Mouse (Mus musculus): ENCODE measurements at regions not wholly inside any gene's neighbourhood (a gene's known extent, or its start where the extent isn't known, plus 50 kb on each side); places are given as distances from the start of the nearest gene placed in this dataset.

GRCm38 (mm10) chr17:51526464-51526863 lies 306.6 kb downstream of the Satb1 start:
- H3K4me3 ChIP-seq = no peak overlapping the region
- H3K4me2 ChIP-seq (replicated peaks) = no peak overlapping the region
- no peak overlapping the region for H3K9ac ChIP-seq
- no peak overlapping the region for H3K27ac ChIP-seq
- WGBS = 39% methylated on average over 5 of the region's 5 CpGs
- H3K9me3 ChIP-seq = no peaks in the 10 kb centered on the region
- ATAC-seq (ENCODE audit: low FRiP score, low read depth) = no peak
- no peaks in the 10 kb centered on the region for H3K4me1 ChIP-seq
- H3K36me3 ChIP-seq = no peaks in the 10 kb centered on the region
- H3K27me3 ChIP-seq = 0 out of 2 replicates have a peak, but pooled peaks cover 5% of the 10 kb centered on the region

GRCm38 (mm10) chr17:51526021-51526420 lies 307.1 kb downstream of the Satb1 start:
- Histone ChIP-seq H3K4me2 (replicated peaks) (no peak overlapping the region), H3K36me3 (no peaks in the 10 kb centered on the region), H3K27me3 (0 out of 2 replicates have a peak, but pooled peaks cover 5% of the 10 kb centered on the region), H3K27ac (no peak overlapping the region), H3K4me3 (no peak overlapping the region), H3K9ac (no peak overlapping the region), H3K9me3 (no peaks in the 10 kb centered on the region), H3K4me1 (no peaks in the 10 kb centered on the region)
- ATAC-seq (ENCODE audit: low FRiP score, low read depth) = no peak
- 57% methylated on average over 4 of the region's 4 CpGs for WGBS

- Histone ChIP-seq H3K9me3 (no peaks in the 10 kb centered on the region), H3K9ac (no peak overlapping the region), H3K27ac (no peak overlapping the region), H3K27me3 (0 out of 2 replicates have a peak, but pooled peaks cover 5% of the 10 kb centered on the region), H3K4me1 (no peaks in the 10 kb centered on the region), H3K4me3 (no peak overlapping the region), H3K4me2 (replicated peaks) (no peak overlapping the region), H3K36me3 (no peaks in the 10 kb centered on the region)
- WGBS = 25% methylated on average over 2 of the region's 2 CpGs
- ATAC-seq (ENCODE audit: low FRiP score, low read depth) = no peak
Observed at GRCm38 (mm10) chr17:51525219-51525618, 307.9 kb downstream of the Satb1 start.

GRCm38 (mm10) chr17:51511917-51512316 lies 321.2 kb downstream of the Satb1 start:
- no peak overlapping the region for H3K4me3 ChIP-seq
- no peak overlapping the region for H3K27ac ChIP-seq
- no peaks in the 10 kb centered on the region for H3K4me1 ChIP-seq
- no peaks in the 10 kb centered on the region for H3K9me3 ChIP-seq
- H3K27me3 ChIP-seq = no peaks in the 10 kb centered on the region
- 68% methylated on average over 2 of the region's 2 CpGs for WGBS
- H3K4me2 ChIP-seq (replicated peaks) = no peak overlapping the region
- H3K9ac ChIP-seq = no peak overlapping the region
- ATAC-seq (ENCODE audit: low FRiP score, low read depth) = no peak
- no peaks in the 10 kb centered on the region for H3K36me3 ChIP-seq

GRCm38 (mm10) chr17:51500751-51501150 lies 321.6 kb upstream of the Tbc1d5 start:
- no peak overlapping the region for H3K4me3 ChIP-seq
- H3K9ac ChIP-seq = no peak overlapping the region
- WGBS = 74% methylated on average over 10 of the region's 10 CpGs
- no peak overlapping the region for H3K27ac ChIP-seq
- ATAC-seq (ENCODE audit: low FRiP score, low read depth) = no peak
- H3K36me3 ChIP-seq = no peaks in the 10 kb centered on the region
- no peaks in the 10 kb centered on the region for H3K4me1 ChIP-seq
- no peaks in the 10 kb centered on the region for H3K9me3 ChIP-seq
- no peak overlapping the region for H3K4me2 ChIP-seq (replicated peaks)
- peaks cover 6% of the 10 kb centered on the region for H3K27me3 ChIP-seq

GRCm38 (mm10) chr17:51499541-51499940 lies 320.4 kb upstream of the Tbc1d5 start:
- H3K27ac ChIP-seq = no peak overlapping the region
- no peak for ATAC-seq (ENCODE audit: low FRiP score, low read depth)
- no peak overlapping the region for H3K4me2 ChIP-seq (replicated peaks)
- no peaks in the 10 kb centered on the region for H3K4me1 ChIP-seq
- H3K9ac ChIP-seq = no peak overlapping the region
- H3K36me3 ChIP-seq = no peaks in the 10 kb centered on the region
- WGBS = 77% methylated on average over 2 of the region's 2 CpGs
- no peak overlapping the region for H3K4me3 ChIP-seq
- no peaks in the 10 kb centered on the region for H3K9me3 ChIP-seq
- H3K27me3 ChIP-seq = peaks cover 6% of the 10 kb centered on the region

- no peak overlapping the region for H3K4me3 ChIP-seq
- no peak overlapping the region for H3K27ac ChIP-seq
- no peaks in the 10 kb centered on the region for H3K4me1 ChIP-seq
- no peak for ATAC-seq (ENCODE audit: low FRiP score, low read depth)
- no peaks in the 10 kb centered on the region for H3K9me3 ChIP-seq
- H3K27me3 ChIP-seq = no peaks in the 10 kb centered on the region; the same call in 1 of the 2 replicates
- H3K4me2 ChIP-seq (replicated peaks) = no peak overlapping the region
- H3K9ac ChIP-seq = no peak overlapping the region
- WGBS = 33% methylated on average over 2 of the region's 2 CpGs
- H3K36me3 ChIP-seq = no peaks in the 10 kb centered on the region
Observed at GRCm38 (mm10) chr17:51495038-51495437, 315.9 kb upstream of the Tbc1d5 start.

- 26% methylated on average over 3 of the region's 3 CpGs for WGBS
- no peak overlapping the region for H3K9ac ChIP-seq
- H3K4me1 ChIP-seq = peaks cover 3% of the 10 kb centered on the region
- ATAC-seq (ENCODE audit: low FRiP score, low read depth) = no peak
- H3K4me3 ChIP-seq = no peak overlapping the region
- H3K4me2 ChIP-seq (replicated peaks) = no peak overlapping the region
- no peaks in the 10 kb centered on the region for H3K36me3 ChIP-seq
- H3K27me3 ChIP-seq = peaks cover 4% of the 10 kb centered on the region; the same call in 1 of the 2 replicates
- H3K27ac ChIP-seq = no peak overlapping the region
- H3K9me3 ChIP-seq = no peaks in the 10 kb centered on the region
Observed at GRCm38 (mm10) chr17:51489386-51489785, 310.2 kb upstream of the Tbc1d5 start.

- peaks cover 6% of the 10 kb centered on the region; the same call in 1 of the 2 replicates for H3K27me3 ChIP-seq
Observed at GRCm38 (mm10) chr17:51487918-51488445, 308.8 kb upstream of the Tbc1d5 start.

GRCm38 (mm10) chr17:51477810-51478209 lies 298.7 kb upstream of the Tbc1d5 start:
- Histone ChIP-seq H3K9ac (no peak overlapping the region), H3K4me1 (no peaks in the 10 kb centered on the region), H3K27ac (no peak overlapping the region), H3K4me2 (replicated peaks) (no peak overlapping the region), H3K9me3 (peaks cover 8% of the 10 kb centered on the region; the same call in 1 of the 2 replicates), H3K4me3 (no peak overlapping the region), H3K36me3 (no peaks in the 10 kb centered on the region), H3K27me3 (peaks cover 2% of the 10 kb centered on the region; the same call in 1 of the 2 replicates)
- no peak for ATAC-seq (ENCODE audit: low FRiP score, low read depth)
- 80% methylated on average over 7 of the region's 7 CpGs for WGBS

More at GRCm38 (mm10) chr17:51487918-51488445, 308.8 kb upstream of the Tbc1d5 start:
- no peak overlapping the region for H3K9ac ChIP-seq
- H3K9me3 ChIP-seq = no peaks in the 10 kb centered on the region
- H3K4me2 ChIP-seq (replicated peaks) = no peak overlapping the region
- 24% methylated on average over 3 of the region's 3 CpGs for WGBS
- H3K4me1 ChIP-seq = peaks cover 3% of the 10 kb centered on the region
- H3K36me3 ChIP-seq = no peaks in the 10 kb centered on the region
- no peak overlapping the region for H3K4me3 ChIP-seq
- no peak overlapping the region for H3K27ac ChIP-seq
- ATAC-seq (ENCODE audit: low FRiP score, low read depth) = peak; percentile 76

GRCm38 (mm10) chr17:51477404-51477803 lies 298.3 kb upstream of the Tbc1d5 start:
- 88% methylated on average over 8 of the region's 8 CpGs for WGBS
- no peak overlapping the region for H3K4me3 ChIP-seq
- H3K27ac ChIP-seq = no peak overlapping the region
- no peaks in the 10 kb centered on the region for H3K36me3 ChIP-seq
- H3K9me3 ChIP-seq = peaks cover 8% of the 10 kb centered on the region; the same call in 1 of the 2 replicates
- no peaks in the 10 kb centered on the region for H3K4me1 ChIP-seq
- peaks cover 2% of the 10 kb centered on the region; the same call in 1 of the 2 replicates for H3K27me3 ChIP-seq
- no peak for ATAC-seq (ENCODE audit: low FRiP score, low read depth)
- no peak overlapping the region for H3K4me2 ChIP-seq (replicated peaks)
- no peak overlapping the region for H3K9ac ChIP-seq

GRCm38 (mm10) chr17:51462137-51462880 lies 283.2 kb upstream of the Tbc1d5 start:
- Histone ChIP-seq H3K27ac (no peak overlapping the region), H3K4me3 (no peak overlapping the region), H3K4me1 (0 out of 2 replicates have a peak, but pooled peaks cover 5% of the 10 kb centered on the region), H3K9ac (no peak overlapping the region), H3K4me2 (replicated peaks) (no peak overlapping the region), H3K36me3 (no peaks in the 10 kb centered on the region), H3K27me3 (no peaks in the 10 kb centered on the region), H3K9me3 (no peaks in the 10 kb centered on the region)
- 57% methylated on average over 5 of the region's 5 CpGs for WGBS
- no peak for ATAC-seq (ENCODE audit: low FRiP score, low read depth)
